Mouse (Mus musculus): ENCODE results near the gene Thop1. TPM values are rescaled to one million over a fixed set of nuclear protein-coding genes. Genes with fewer than 3 reads are reported as not detected.

Gene Thop1
- polyA plus RNA-seq, 1 experiment: 10.8 TPM

DNA sequence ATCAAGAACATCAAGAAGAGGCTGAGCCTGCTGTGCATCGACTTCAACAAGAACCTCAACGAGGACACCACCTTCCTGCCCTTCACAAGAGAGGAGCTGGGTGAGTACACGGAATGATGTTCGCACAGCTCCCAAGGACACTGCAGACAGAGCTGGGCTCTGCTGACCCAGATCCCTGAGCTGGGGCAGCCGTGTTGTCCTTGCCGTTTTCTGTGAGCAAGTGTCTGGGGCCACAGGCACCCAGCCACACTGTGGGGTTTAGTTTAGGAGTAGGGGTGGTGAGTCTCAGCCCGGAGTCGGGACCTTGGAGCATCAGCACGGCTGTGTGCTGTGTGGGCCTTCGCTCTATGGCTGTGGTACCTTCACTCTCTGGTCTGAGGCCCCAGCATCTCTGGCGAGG is 8.1 kb downstream of the Thop1 start:
- H3K27ac ChIP-seq (ENCODE audit: insufficient read depth, low read depth, low read length): no peak overlapping the region
- H3K4me3 ChIP-seq (ENCODE audit: insufficient read depth, low read length): no peak overlapping the region
- no peak for TF ChIP-seq CTCF (IDR thresholded peaks at IDR 0.05; ENCODE audit: low read depth, low read length)
- TF ChIP-seq POLR2A (IDR thresholded peaks at IDR 0.05; ENCODE audit: borderline replicate concordance, low read depth, low read length): no peak
- no peaks in the 10 kb centered on the region for H3K4me1 ChIP-seq (ENCODE audit: control insufficient read depth, insufficient read depth, low read length)

DNA sequence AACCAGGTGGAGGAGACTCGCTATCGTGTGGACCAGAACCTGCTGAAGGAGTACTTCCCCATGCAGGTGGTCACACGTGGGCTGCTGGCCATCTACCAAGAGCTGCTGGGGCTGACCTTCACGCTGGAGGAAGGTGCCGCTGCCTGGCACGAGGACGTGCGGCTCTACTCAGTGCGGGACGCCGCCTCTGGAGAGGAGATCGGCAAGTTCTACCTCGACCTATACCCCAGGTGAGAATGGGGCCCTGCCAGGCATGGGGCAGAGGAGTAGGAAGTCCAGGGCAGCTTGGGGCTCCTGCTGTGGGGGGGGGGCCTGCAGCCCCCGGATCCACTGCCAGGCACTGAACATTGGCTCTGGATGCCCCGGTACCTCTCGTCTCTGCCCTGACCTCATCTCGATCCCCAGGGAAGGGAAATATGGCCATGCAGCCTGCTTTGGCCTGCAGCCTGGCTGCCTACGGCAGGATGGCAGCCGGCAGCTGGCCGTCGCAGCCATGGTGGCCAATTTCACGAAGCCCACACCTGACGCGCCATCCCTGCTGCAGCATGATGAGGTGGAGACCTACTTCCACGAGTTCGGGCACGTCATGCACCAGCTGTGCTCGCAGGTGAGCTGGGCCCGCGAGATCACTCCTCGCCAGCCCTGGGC is 10.3 kb downstream of the Thop1 start:
- no peaks in the 10 kb centered on the region for H3K4me1 ChIP-seq (ENCODE audit: control insufficient read depth, insufficient read depth, low read length)
- no peak overlapping the region for H3K4me3 ChIP-seq (ENCODE audit: insufficient read depth, low read length)
- TF ChIP-seq CTCF (IDR thresholded peaks at IDR 0.05; ENCODE audit: low read depth, low read length) (no peak), POLR2A (IDR thresholded peaks at IDR 0.05; ENCODE audit: borderline replicate concordance, low read depth, low read length) (no peak)
- no peak overlapping the region for H3K27ac ChIP-seq (ENCODE audit: insufficient read depth, low read depth, low read length)

GRCm38 (mm10) chr10:81082168-81082960 is 12.5 kb downstream of the Thop1 start:
- Histone ChIP-seq H3K4me3 (ENCODE audit: insufficient read depth, low read length) (no peak overlapping the region), H3K4me1 (ENCODE audit: control insufficient read depth, insufficient read depth, low read length) (no peaks in the 10 kb centered on the region), H3K27ac (ENCODE audit: insufficient read depth, low read depth, low read length) (no peak overlapping the region)
- TF ChIP-seq POLR2A (IDR thresholded peaks at IDR 0.05; ENCODE audit: borderline replicate concordance, low read depth, low read length) (no peak), CTCF (IDR thresholded peaks at IDR 0.05; ENCODE audit: low read depth, low read length) (peak; percentile 38)

- Histone ChIP-seq H3K4me1 (ENCODE audit: control insufficient read depth, insufficient read depth, low read length) (no peaks in the 10 kb centered on the region), H3K4me3 (ENCODE audit: insufficient read depth, low read length) (no peak overlapping the region), H3K27ac (ENCODE audit: insufficient read depth, low read depth, low read length) (no peak overlapping the region)
- no peak for TF ChIP-seq POLR2A (IDR thresholded peaks at IDR 0.05; ENCODE audit: borderline replicate concordance, low read depth, low read length)
- 0 out of 2 replicates have a peak, but pooled peaks have one; percentile 5 for TF ChIP-seq CTCF (IDR thresholded peaks at IDR 0.05; ENCODE audit: low read depth, low read length)
Observed at GRCm38 (mm10) chr10:81087021-81087420, 17.2 kb downstream of the Thop1 start.

GRCm38 (mm10) chr10:81089216-81089615 is 19.4 kb downstream of the Thop1 start:
- Histone ChIP-seq H3K4me3 (ENCODE audit: insufficient read depth, low read length) (no peak overlapping the region), H3K4me1 (ENCODE audit: control insufficient read depth, insufficient read depth, low read length) (no peaks in the 10 kb centered on the region), H3K27ac (ENCODE audit: insufficient read depth, low read depth, low read length) (no peak overlapping the region)
- TF ChIP-seq POLR2A (IDR thresholded peaks at IDR 0.05; ENCODE audit: borderline replicate concordance, low read depth, low read length): no peak
- TF ChIP-seq CTCF (IDR thresholded peaks at IDR 0.05; ENCODE audit: low read depth, low read length): no peak

- no peak overlapping the region for H3K27ac ChIP-seq (ENCODE audit: insufficient read depth, low read depth, low read length)
- TF ChIP-seq POLR2A (IDR thresholded peaks at IDR 0.05; ENCODE audit: borderline replicate concordance, low read depth, low read length) (no peak), CTCF (IDR thresholded peaks at IDR 0.05; ENCODE audit: low read depth, low read length) (no peak)
Observed at GRCm38 (mm10) chr10:81090621-81091020, 20.8 kb downstream of the Thop1 start.

DNA sequence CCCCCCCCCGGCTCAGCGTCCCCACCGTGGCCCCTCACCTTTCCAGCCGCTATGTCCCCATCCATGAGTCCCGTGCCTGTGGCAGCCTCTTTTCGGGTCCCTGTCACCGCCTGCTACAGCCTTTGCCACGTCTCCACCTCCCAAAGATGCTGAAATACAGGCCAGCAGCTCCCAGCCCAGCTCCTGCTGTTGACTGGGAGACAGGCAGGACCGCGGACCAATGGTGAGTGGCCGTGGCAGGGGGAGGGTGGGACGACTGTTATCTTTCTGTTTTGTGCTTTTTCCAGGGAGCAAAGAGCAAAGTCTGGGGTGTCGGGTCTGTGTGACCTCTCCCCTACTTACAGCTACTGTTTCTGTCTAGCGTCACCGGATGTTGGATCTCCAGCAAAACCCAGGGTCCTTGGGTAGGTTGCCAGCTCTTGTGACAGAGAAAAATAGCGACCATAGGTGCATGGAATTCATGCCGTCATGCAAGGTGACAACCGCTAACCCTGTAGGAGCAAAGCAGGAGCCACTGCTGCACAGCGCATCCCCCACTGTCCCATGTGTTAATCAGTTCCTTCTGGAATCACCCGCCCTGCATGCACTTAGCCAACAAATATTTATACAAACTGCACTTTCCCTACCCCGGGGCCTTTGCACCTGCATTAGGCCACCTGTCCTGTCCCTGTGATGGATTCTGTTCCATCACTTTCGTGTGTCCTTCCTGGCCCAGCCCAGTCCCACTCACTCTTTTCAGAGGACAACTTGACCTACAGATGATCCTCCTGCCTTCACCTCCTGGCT is 22.8 kb downstream of the Thop1 start:
- Histone ChIP-seq H3K4me3 (ENCODE audit: insufficient read depth, low read length) (no peak overlapping the region), H3K27ac (ENCODE audit: insufficient read depth, low read depth, low read length) (no peak overlapping the region), H3K4me1 (ENCODE audit: control insufficient read depth, insufficient read depth, low read length) (no peaks in the 10 kb centered on the region)
- TF ChIP-seq CTCF (IDR thresholded peaks at IDR 0.05; ENCODE audit: low read depth, low read length) (no peak), POLR2A (IDR thresholded peaks at IDR 0.05; ENCODE audit: borderline replicate concordance, low read depth, low read length) (no peak)

More at GRCm38 (mm10) chr10:81090621-81091020, 20.8 kb downstream of the Thop1 start:
- Histone ChIP-seq H3K4me1 (ENCODE audit: control insufficient read depth, insufficient read depth, low read length) (no peaks in the 10 kb centered on the region), H3K4me3 (ENCODE audit: insufficient read depth, low read length) (no peak overlapping the region)

GRCm38 (mm10) chr10:81094931-81095678 is 25.3 kb downstream of the Thop1 start:
- Histone ChIP-seq H3K4me1 (ENCODE audit: control insufficient read depth, insufficient read depth, low read length) (no peaks in the 10 kb centered on the region), H3K27ac (ENCODE audit: insufficient read depth, low read depth, low read length) (no peak overlapping the region), H3K4me3 (ENCODE audit: insufficient read depth, low read length) (no peak overlapping the region)
- TF ChIP-seq POLR2A (IDR thresholded peaks at IDR 0.05; ENCODE audit: borderline replicate concordance, low read depth, low read length): no peak
- TF ChIP-seq CTCF (IDR thresholded peaks at IDR 0.05; ENCODE audit: low read depth, low read length): no peak

GRCm38 (mm10) chr10:81105565-81106112 is 35.8 kb downstream of the Thop1 start, which contains the start of gene Map2k2:
Gene Map2k2 (plus strand): TSS chr10:81105915.
- Histone ChIP-seq H3K27ac (ENCODE audit: insufficient read depth, low read depth, low read length) (peak within 1 kb of the TSS; percentile 87), H3K4me3 (ENCODE audit: insufficient read depth, low read length) (peak within 1 kb of the TSS; percentile 79), H3K4me1 (ENCODE audit: control insufficient read depth, insufficient read depth, low read length) (peaks cover 24% of the 10 kb centered on the region)
- TF ChIP-seq POLR2A (IDR thresholded peaks at IDR 0.05; ENCODE audit: borderline replicate concordance, low read depth, low read length) (peak; percentile 87), CTCF (IDR thresholded peaks at IDR 0.05; ENCODE audit: low read depth, low read length) (no peak)

Data from bone marrow macrophage, adult 2 months (primary cell).